Mouse (Mus musculus) cerebellum, postnatal 36 days (tissue): ENCODE data around the gene Fbxl13.
"Not testable (repeated sequence)": the region's sequence is repeated elsewhere in the genome, so short reads cannot be mapped to it uniquely, and the experiment has no call there.

ENCODE experiments used
- DNase-seq, 2 experiments: peaks; one replicate each; pipeline ENCODE4 v3.0.0; 2021 to 2022; ENCODE audit warnings: mixed read lengths in 2 of 2

Fbxl13 gene

GRCm38 (mm10) chr5:21651885-21652612 lies 6.6 kb upstream of the Fbxl13 start:
- no peak for DNase-seq

- DNase-seq, result no peak
Observed at GRCm38 (mm10) chr5:21650736-21651135, 5.3 kb upstream of the Fbxl13 start.

- no peak for DNase-seq
Observed at GRCm38 (mm10) chr5:21646133-21646491, 678 bp upstream of the Fbxl13 start.

- no peak for DNase-seq
Observed at GRCm38 (mm10) chr5:21644891-21645438, 469 bp downstream of the Fbxl13 start.

- DNase-seq, result no peak
Observed at GRCm38 (mm10) chr5:21643606-21644005, 1.8 kb downstream of the Fbxl13 start.

GRCm38 (mm10) chr5:21640961-21641360 lies 4.5 kb downstream of the Fbxl13 start:
- DNase-seq, result peak; percentile 61 to 68

GRCm38 (mm10) chr5:21625916-21626315 lies 19.5 kb downstream of the Fbxl13 start:
- DNase-seq, result no peak

GRCm38 (mm10) chr5:21616450-21617009 lies 28.9 kb downstream of the Fbxl13 start:
- no peak for DNase-seq

- DNase-seq, result not testable (repeated sequence)
Observed at GRCm38 (mm10) chr5:21614299-21614698, 31.1 kb downstream of the Fbxl13 start.

- no peak for DNase-seq
Observed at GRCm38 (mm10) chr5:21610996-21611395, 34.4 kb downstream of the Fbxl13 start.

- DNase-seq, result peak; percentile 29
Observed at GRCm38 (mm10) chr5:21608311-21609304, 36.8 kb downstream of the Fbxl13 start.

GRCm38 (mm10) chr5:21605936-21606335 lies 39.5 kb downstream of the Fbxl13 start:
- DNase-seq, result no peak

- DNase-seq, result no peak
Observed at GRCm38 (mm10) chr5:21599961-21600360, 45.5 kb downstream of the Fbxl13 start.

- DNase-seq, result not testable (repeated sequence)
Observed at GRCm38 (mm10) chr5:21599536-21599935, 45.9 kb downstream of the Fbxl13 start.

GRCm38 (mm10) chr5:21593201-21593709 lies 52.2 kb downstream of the Fbxl13 start:
- no peak for DNase-seq

GRCm38 (mm10) chr5:21592106-21592505 lies 53.3 kb downstream of the Fbxl13 start:
- no peak for DNase-seq

GRCm38 (mm10) chr5:21588220-21588619 lies 57.2 kb downstream of the Fbxl13 start:
- DNase-seq, result no peak

GRCm38 (mm10) chr5:21587683-21588082 lies 57.8 kb downstream of the Fbxl13 start:
- DNase-seq, result no peak

GRCm38 (mm10) chr5:21586763-21587162 lies 58.7 kb downstream of the Fbxl13 start:
- DNase-seq, result peak; percentile 17 to 18

- no peak for DNase-seq
Observed at GRCm38 (mm10) chr5:21578136-21578535, 67.3 kb downstream of the Fbxl13 start.

- DNase-seq, result no peak
Observed at GRCm38 (mm10) chr5:21575210-21575550, 70.3 kb downstream of the Fbxl13 start.

GRCm38 (mm10) chr5:21574386-21575209 lies 70.8 kb downstream of the Fbxl13 start:
- no peak for DNase-seq
